In genomic region chr1:52597761-52598160, GRCm38 (mm10) we compare ENCODE assay signal across 8 mouse cellular contexts. TPM values are rescaled to one million over a fixed set of nuclear protein-coding genes. Genes with fewer than 3 reads are reported as not detected.
DNase-seq lines count a peak whose midpoint lies in the region; ATAC-seq and TF ChIP-seq lines count a peak whose summit lies in the region.

No protein-coding gene starts in this region.

- H3K27ac ChIP-seq in gastrocnemius, adult 2 months, result no peak overlapping the region

- ATAC-seq in frontal cortex, adult (ENCODE audit: low TSS enrichment), result peak; percentile 45
- ATAC-seq in inflammation-experienced regulatory T-cells, adult 6 months, result peak; percentile 95

- intact Hi-C loops in gastrocnemius, adult 2 months (cut with DNase I), result no loop called here
- intact Hi-C loops in left cerebral cortex, postnatal 25 days (cut with DNase I), result loop anchor here (5.0 kb wide), 1 partner anchor 95 kb away; the partner anchor contains the start of gene Nab1

- H3K4me3 ChIP-seq in gastrocnemius, adult 2 months, result peak overlapping the region; percentile 52

- TF ChIP-seq CTCF in gastrocnemius, adult 2 months (IDR thresholded peaks at IDR 0.05), result no peak

- peak; percentile 35 for DNase-seq in gastrocnemius, adult 2 months
- DNase-seq in gastrocnemius, adult 8-10 months (ENCODE audit: low spot score in 2 of 2), result no peak
- DNase-seq in adrenal gland, postnatal 36 days, result peak; percentile 70 to 71
- peak; percentile 56 to 78 for DNase-seq in left cerebral cortex, postnatal 25 days (ENCODE audit: low spot score in 2 of 2)
- peak; percentile 74 for DNase-seq in naive thymus-derived CD4-positive, alpha-beta T cell, adult 2 months (ENCODE audit: low read depth)
- peak; percentile 36 for DNase-seq in thymus, postnatal 0 days (ENCODE audit: low spot score)

RNA-seq across cellular contexts. Expression of gene Nemp2, which starts 32.7 kb away (rescaled TPM):
- under 1 TPM; 0.39 to 0.48 TPM for total RNA-seq in gastrocnemius, adult 2 months (2021)
- under 1 TPM; 0.17 to 0.54 (median 0.47) TPM for total RNA-seq in gastrocnemius, adult 8-10 months (2022)
- total RNA-seq in adrenal gland, postnatal 36 days (2021), result 1 to 10 TPM; 1.7 to 2.7 TPM
- polyA plus RNA-seq in inflammation-experienced regulatory T-cells, adult 6 months (2017; shearing (Covaris generic)), result 10 to 100 TPM; 30.0 to 40.0 (median 35.7) TPM
- 1 to 10 TPM; 4.2 to 4.5 TPM for total RNA-seq in left cerebral cortex, postnatal 25 days (2021)
- polyA plus RNA-seq in thymus, postnatal 0 days (2015; fragmentation: Nextera tagmentation; extraction: Ambion mirVana), result 12.5 and 15.8 TPM in 2 replicates

Comparison
In these comparisons a context has a peak if more than half of its experiments do, and no peak if none do; other contexts are left out.
1. DNase-seq: peak in gastrocnemius, adult 2 months (single experiment), adrenal gland, postnatal 36 days (2 of 2), left cerebral cortex, postnatal 25 days (2 of 2), naive thymus-derived CD4-positive, alpha-beta T cell, adult 2 months (single experiment) and thymus, postnatal 0 days (single experiment); none in gastrocnemius, adult 8-10 months (0 of 2).